Mouse (Mus musculus): ENCODE measurements at regions not wholly inside any gene's neighbourhood (a gene's known extent, or its start where the extent isn't known, plus 50 kb on each side); places are given as distances from the start of the nearest gene placed in this dataset.

- H3K4me3 ChIP-seq, result no peak overlapping the region
- no peak overlapping the region for H3K27ac ChIP-seq
These were observed 185.5 kb downstream of the Clic5 start for GRCm38 (mm10) chr17:44373744-44374456.

GRCm38 (mm10) chr17:44378391-44378790 lies 190.0 kb downstream of the Clic5 start:
- no peak for TF ChIP-seq CTCF (conservative IDR thresholded peaks at IDR 0.05)
- no peak for DNase-seq (ENCODE audit: low spot score in 2 of 2)
- Histone ChIP-seq H3K4me3 (no peak overlapping the region), H3K27ac (no peak overlapping the region)

More at GRCm38 (mm10) chr17:44373744-44374456, 185.5 kb downstream of the Clic5 start:
- TF ChIP-seq CTCF (conservative IDR thresholded peaks at IDR 0.05), result no peak
- no peak for DNase-seq (ENCODE audit: low spot score in 2 of 2)

GRCm38 (mm10) chr17:44388916-44389315 lies 200.5 kb downstream of the Clic5 start:
- Histone ChIP-seq H3K4me3 (no peak overlapping the region), H3K27ac (no peak overlapping the region)
- no peak for DNase-seq (ENCODE audit: low spot score in 2 of 2)
- no peak for TF ChIP-seq CTCF (conservative IDR thresholded peaks at IDR 0.05)

- DNase-seq (ENCODE audit: low spot score in 2 of 2), result peak in 1 of 2 experiments; percentile 1
- Histone ChIP-seq H3K27ac (no peak overlapping the region), H3K4me3 (no peak overlapping the region)
- no peak for TF ChIP-seq CTCF (conservative IDR thresholded peaks at IDR 0.05)
These were observed 209.4 kb downstream of the Clic5 start for GRCm38 (mm10) chr17:44397829-44398228.

GRCm38 (mm10) chr17:44398231-44398630 lies 209.8 kb downstream of the Clic5 start:
- no peak for TF ChIP-seq CTCF (conservative IDR thresholded peaks at IDR 0.05)
- no peak for DNase-seq (ENCODE audit: low spot score in 2 of 2)
- H3K4me3 ChIP-seq, result no peak overlapping the region
- H3K27ac ChIP-seq, result no peak overlapping the region

GRCm38 (mm10) chr17:44404923-44405322 lies 216.5 kb downstream of the Clic5 start:
- no peak for DNase-seq (ENCODE audit: low spot score in 2 of 2)
- Histone ChIP-seq H3K4me3 (no peak overlapping the region), H3K27ac (no peak overlapping the region)
- no peak for TF ChIP-seq CTCF (conservative IDR thresholded peaks at IDR 0.05)

GRCm38 (mm10) chr17:44410961-44411360 lies 222.6 kb downstream of the Clic5 start:
- TF ChIP-seq CTCF (conservative IDR thresholded peaks at IDR 0.05), result no peak

GRCm38 (mm10) chr17:44418676-44419404 lies 230.5 kb downstream of the Clic5 start:
- no peak for DNase-seq (ENCODE audit: low spot score in 2 of 2)
- no peak overlapping the region for H3K4me3 ChIP-seq
- H3K27ac ChIP-seq, result no peak overlapping the region
- TF ChIP-seq CTCF (conservative IDR thresholded peaks at IDR 0.05), result no peak

More at GRCm38 (mm10) chr17:44410961-44411360, 222.6 kb downstream of the Clic5 start:
- no peak overlapping the region for H3K4me3 ChIP-seq
- no peak overlapping the region for H3K27ac ChIP-seq
- no peak for DNase-seq (ENCODE audit: low spot score in 2 of 2)

- no peak for DNase-seq (ENCODE audit: low spot score in 2 of 2)
- TF ChIP-seq CTCF (conservative IDR thresholded peaks at IDR 0.05), result no peak
- no peak overlapping the region for H3K27ac ChIP-seq
- H3K4me3 ChIP-seq, result no peak overlapping the region
These were observed 231.0 kb downstream of the Clic5 start for GRCm38 (mm10) chr17:44419405-44419729.

- TF ChIP-seq CTCF (conservative IDR thresholded peaks at IDR 0.05), result peak; percentile 49
- no peak for DNase-seq (ENCODE audit: low spot score in 2 of 2)
- H3K27ac ChIP-seq, result no peak overlapping the region
- H3K4me3 ChIP-seq, result no peak overlapping the region
These were observed 232.0 kb downstream of the Clic5 start for GRCm38 (mm10) chr17:44420098-44421070.

- no peak overlapping the region for H3K27ac ChIP-seq
- no peak for DNase-seq (ENCODE audit: low spot score in 2 of 2)
- no peak overlapping the region for H3K4me3 ChIP-seq
- TF ChIP-seq CTCF (conservative IDR thresholded peaks at IDR 0.05), result no peak
These were observed 233.8 kb downstream of the Clic5 start for GRCm38 (mm10) chr17:44422161-44422560.

- Histone ChIP-seq H3K27ac (no peak overlapping the region), H3K4me3 (no peak overlapping the region)
- DNase-seq (ENCODE audit: low spot score in 2 of 2), result no peak
- TF ChIP-seq CTCF (conservative IDR thresholded peaks at IDR 0.05), result no peak
These were observed 234.5 kb downstream of the Clic5 start for GRCm38 (mm10) chr17:44422865-44423264.

GRCm38 (mm10) chr17:44423471-44423985 lies 235.1 kb downstream of the Clic5 start:
- Histone ChIP-seq H3K4me3 (no peak overlapping the region), H3K27ac (no peak overlapping the region)
- no peak for TF ChIP-seq CTCF (conservative IDR thresholded peaks at IDR 0.05)
- no peak for DNase-seq (ENCODE audit: low spot score in 2 of 2)
